Mouse (Mus musculus) small intestine, adult 2 months (tissue): ENCODE results near the gene Rhobtb1. TPM values are rescaled to one million over a fixed set of nuclear protein-coding genes. Genes with fewer than 3 reads are reported as not detected.

Experiments used
- H3K27ac ChIP-seq: fragments of 200-500 bp; 2 replicates; pipeline ENCODE4 v1.5.1; 2012; ENCODE audit warnings: low read depth, low read length, control low read depth, inconsistent platforms; ENCODE audit not compliant: insufficient read depth
- H3K27me3 ChIP-seq: fragments of 200-500 bp; 2 replicates; pipeline ENCODE4 v1.6.1; 2012; ENCODE audit warnings: mild to moderate bottlenecking, moderate library complexity, low read length, inconsistent platforms; ENCODE audit not compliant: control insufficient read depth, insufficient read depth
- H3K36me3 ChIP-seq: fragments of 200-500 bp; 2 replicates; pipeline ENCODE4 v1.6.1; 2012; ENCODE audit warnings: mild to moderate bottlenecking, low read length, control low read depth, inconsistent platforms; ENCODE audit not compliant: control insufficient read depth, insufficient read depth
- H3K4me1 ChIP-seq: fragments of 200-500 bp; 2 replicates; pipeline ENCODE4 v1.6.1; 2012; ENCODE audit warnings: low read length, inconsistent platforms, mixed read lengths; ENCODE audit not compliant: control insufficient read depth, insufficient read depth, insufficient read length
- H3K4me3 ChIP-seq: fragments of 200-500 bp; 2 replicates; pipeline ENCODE4 v1.5.1; 2012; ENCODE audit warnings: low read depth, mild to moderate bottlenecking, control low read depth, inconsistent platforms, low read length, moderate library complexity
- CTCF ChIP-seq: fragments of 200-500 bp; IDR thresholded peaks from 2 replicates; pipeline ENCODE4 v1.5.1; 2012; ENCODE audit warnings: low read depth, mild to moderate bottlenecking, control low read depth, inconsistent platforms, low read length, moderate library complexity, mixed read lengths; ENCODE audit not compliant: insufficient replicate concordance, insufficient read length; ENCODE audit errors: extremely low read depth
- POLR2A ChIP-seq: fragments of 200-500 bp; IDR thresholded peaks from 2 replicates; pipeline ENCODE4 v1.6.1; 2012; ENCODE audit warnings: low read depth, mild to moderate bottlenecking, control low read depth, inconsistent platforms, low read length, moderate library complexity
- WGBS: fragments of 180-500 bp; shearing (Covaris S2); methylation state at CpG from one replicate; pipeline ENCODE4 v1.1.7; 2018; 5-methylcytosine and 5-hydroxymethylcytosine counted together
- polyA plus RNA-seq: library from polyadenylated mRNA; depleted of rRNA; stranded (reverse); fragments of >200 nt; gene quantifications from 2 replicates; pipeline ENCODE4 v1.2.3, GENCODE M21; 2012

The Rhobtb1 gene
- polyA plus RNA-seq, 1 experiment, result 7.9 TPM

GRCm38 (mm10) chr10:69225471-69225870 is 74.2 kb downstream of the Rhobtb1 start:
- H3K4me3 ChIP-seq, result no peak overlapping the region
- H3K4me1 ChIP-seq, result peaks cover under 1% of the 10 kb centered on the region; the same call in 1 of the 2 replicates
- no peak overlapping the region for H3K27ac ChIP-seq
- 93% methylated on average over 5 of the region's 5 CpGs for WGBS
- H3K27me3 ChIP-seq, result no peaks in the 10 kb centered on the region
- H3K36me3 ChIP-seq, result no peaks in the 10 kb centered on the region
- no peak for TF ChIP-seq POLR2A
- no peak for TF ChIP-seq CTCF

- no peak overlapping the region for H3K27ac ChIP-seq
- no peaks in the 10 kb centered on the region for H3K4me1 ChIP-seq
- TF ChIP-seq CTCF (no peak), POLR2A (no peak)
- WGBS, result 75% methylated on average over 8 of the region's 8 CpGs
- H3K4me3 ChIP-seq, result no peak overlapping the region
- H3K36me3 ChIP-seq, result no peaks in the 10 kb centered on the region
- H3K27me3 ChIP-seq, result no peaks in the 10 kb centered on the region
Measured at GRCm38 (mm10) chr10:69225951-69226350, 74.7 kb downstream of the Rhobtb1 start.

GRCm38 (mm10) chr10:69237185-69237584 is 86.0 kb downstream of the Rhobtb1 start:
- no peaks in the 10 kb centered on the region for H3K36me3 ChIP-seq
- no peak overlapping the region for H3K27ac ChIP-seq
- H3K27me3 ChIP-seq, result no peaks in the 10 kb centered on the region
- TF ChIP-seq POLR2A, result no peak
- TF ChIP-seq CTCF, result no peak
- 66% methylated on average over 3 of the region's 3 CpGs for WGBS
- no peak overlapping the region for H3K4me3 ChIP-seq
- H3K4me1 ChIP-seq, result no peaks in the 10 kb centered on the region

DNA sequence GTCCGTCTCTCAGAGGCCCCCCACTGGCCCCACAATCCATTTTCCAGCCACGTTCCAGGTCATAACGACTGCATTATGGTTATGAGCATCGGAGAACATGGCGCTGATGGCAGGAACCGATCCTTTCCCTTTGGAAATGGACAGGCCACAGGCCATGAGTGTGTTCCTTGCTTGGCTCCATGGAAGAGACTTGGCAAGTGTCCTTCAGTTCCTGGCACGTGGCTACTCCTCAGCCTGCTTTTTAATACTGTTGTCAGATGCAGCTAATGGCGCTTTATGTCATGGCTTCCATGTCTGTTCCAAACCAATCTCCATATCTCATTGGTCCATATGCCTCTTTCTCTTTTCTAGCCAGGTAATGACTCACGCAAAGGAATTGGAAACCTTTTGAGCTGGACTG is 86.5 kb downstream of the Rhobtb1 start:
- Histone ChIP-seq H3K36me3 (no peaks in the 10 kb centered on the region), H3K27me3 (no peaks in the 10 kb centered on the region), H3K27ac (no peak overlapping the region), H3K4me3 (no peak overlapping the region), H3K4me1 (no peaks in the 10 kb centered on the region)
- WGBS, result 94% methylated on average over 9 of the region's 9 CpGs
- TF ChIP-seq POLR2A (no peak), CTCF (no peak)

DNA sequence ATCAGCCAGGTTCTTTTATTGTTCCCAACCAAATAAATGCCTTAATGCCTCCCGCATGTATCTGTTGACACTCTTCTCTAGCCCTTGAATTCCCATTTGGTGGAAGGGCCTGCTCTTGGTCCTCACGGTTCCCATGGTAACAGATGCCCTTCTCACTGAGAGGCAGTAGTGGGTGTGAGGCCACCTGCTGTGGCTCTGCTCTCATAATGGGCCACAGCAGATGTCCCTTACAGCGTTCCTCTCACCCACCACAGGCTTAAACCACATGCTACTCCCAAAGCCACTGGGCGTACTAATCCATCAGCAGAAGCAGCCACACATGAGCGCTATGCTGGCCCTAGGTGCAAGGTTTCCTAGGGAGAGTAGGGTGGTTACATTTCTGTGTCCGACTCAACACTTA is 87.1 kb downstream of the Rhobtb1 start:
- TF ChIP-seq CTCF, result no peak
- TF ChIP-seq POLR2A, result no peak
- no peaks in the 10 kb centered on the region for H3K27me3 ChIP-seq
- 80% methylated on average over 6 of the region's 6 CpGs for WGBS

GRCm38 (mm10) chr10:69240530-69240929 is 89.3 kb downstream of the Rhobtb1 start:
- WGBS, result 82% methylated on average over 2 of the region's 2 CpGs
- Histone ChIP-seq H3K4me3 (no peak overlapping the region), H3K4me1 (no peaks in the 10 kb centered on the region), H3K27me3 (no peaks in the 10 kb centered on the region), H3K27ac (no peak overlapping the region), H3K36me3 (no peaks in the 10 kb centered on the region)
- TF ChIP-seq POLR2A, result no peak
- TF ChIP-seq CTCF, result no peak

More for the DNA sequence above, 87.1 kb downstream of the Rhobtb1 start:
- Histone ChIP-seq H3K4me3 (no peak overlapping the region), H3K4me1 (no peaks in the 10 kb centered on the region), H3K27ac (no peak overlapping the region), H3K36me3 (no peaks in the 10 kb centered on the region)

GRCm38 (mm10) chr10:69245151-69245550 is 93.9 kb downstream of the Rhobtb1 start:
- no peaks in the 10 kb centered on the region for H3K36me3 ChIP-seq
- no peak overlapping the region for H3K27ac ChIP-seq
- TF ChIP-seq CTCF (no peak), POLR2A (no peak)
- H3K4me3 ChIP-seq, result no peak overlapping the region
- 82% methylated on average over 4 of the region's 4 CpGs for WGBS
- no peaks in the 10 kb centered on the region for H3K27me3 ChIP-seq
- H3K4me1 ChIP-seq, result peaks cover 6% of the 10 kb centered on the region; the same call in 1 of the 2 replicates
